10 mouse cellular contexts compared by ENCODE assay signal in the genomic region with DNA sequence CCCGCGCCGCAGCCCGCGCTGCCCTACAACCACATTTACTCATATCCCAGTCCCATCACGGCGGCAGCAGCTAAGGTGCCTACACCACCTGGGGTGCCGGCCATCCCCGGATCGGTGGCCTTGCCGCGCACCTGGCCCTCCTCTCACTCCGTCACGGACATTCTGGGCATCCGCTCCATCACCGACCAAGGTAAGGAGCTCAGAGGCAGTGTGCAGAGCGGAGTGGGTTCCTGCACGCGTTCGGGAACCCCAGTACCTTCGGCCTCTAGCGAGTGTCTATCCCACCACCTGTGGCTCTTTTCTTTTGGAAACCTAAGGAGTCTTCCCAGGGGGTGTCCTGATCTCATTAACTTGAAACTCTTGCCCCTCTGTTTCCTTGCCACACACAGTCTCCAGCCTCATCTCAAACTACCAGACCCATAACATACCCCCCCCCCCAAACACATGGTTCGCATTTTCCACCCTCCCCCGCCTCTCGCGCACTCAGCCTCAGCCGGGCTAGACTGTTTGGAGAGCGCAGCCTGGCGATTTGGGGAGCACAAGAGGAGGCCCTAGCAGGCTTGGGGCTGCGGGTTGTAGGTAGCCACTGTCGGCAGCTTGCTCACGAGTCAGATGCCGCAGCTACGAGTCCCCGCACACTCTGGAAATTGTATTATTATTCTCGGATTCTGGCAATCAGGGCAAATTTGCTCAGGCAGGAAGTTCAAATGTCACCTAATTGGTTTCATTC. TPM values are rescaled to one million over a fixed set of nuclear protein-coding genes. Genes with fewer than 3 reads are reported as not detected.
A peak's percentile ranks its signal among the peaks of the same experiment; 100 is the strongest.
DNase-seq lines count a peak whose midpoint lies in the region; ATAC-seq and TF ChIP-seq lines count a peak whose summit lies in the region.
"Had no signal": no experiment of that assay in that cellular context is flagged by ENCODE, and none has a peak within 500 bp of the region (broad histone marks: within the 10 kb centered on the region; RNA-seq: fewer than 3 reads in every experiment).

No protein-coding gene starts in this region.

- peak; percentile 15 for DNase-seq in lung, embryonic 14.5 days
- DNase-seq in lung, postnatal 25 days (ENCODE audit: low spot score), result no peak
- DNase-seq in embryonic facial prominence, embryonic 10.5 days (ENCODE audit: low spot score), result peak; percentile 82
- peak; percentile 35 for DNase-seq in retina, postnatal 1 day
- DNase-seq in gastrocnemius, adult 18-20 months (ENCODE audit: low spot score), result no peak
- DNase-seq in adrenal gland, adult 8-10 months, result no peak
- DNase-seq: lung, adult 18-20 months; spleen, adult 18-20 months had no signal

- no peak for ATAC-seq in lung, embryonic 14.5 days (ENCODE audit: insufficient read depth)
- no peak for ATAC-seq in intestine, postnatal 0 days

- no peaks in the 10 kb centered on the region for H3K36me3 ChIP-seq in lung, embryonic 14.5 days (ENCODE audit: insufficient read depth)
- no peaks in the 10 kb centered on the region for H3K36me3 ChIP-seq in embryonic facial prominence, embryonic 10.5 days (replicated peaks)
- H3K36me3 ChIP-seq in intestine, postnatal 0 days (ENCODE audit: control insufficient read depth, insufficient read depth), result no peaks in the 10 kb centered on the region

- peak overlapping the region; percentile 37 for H3K4me3 ChIP-seq in lung, embryonic 14.5 days (ENCODE audit: low read depth, low read length)
- H3K4me3 ChIP-seq in embryonic facial prominence, embryonic 10.5 days, result peak overlapping the region; percentile 61
- H3K4me3 ChIP-seq in intestine, postnatal 0 days (ENCODE audit: low read depth, low read length), result peak overlapping the region; percentile 27
- H3K4me3 ChIP-seq: erythroblast, embryonic 14.5 days had no signal

- H3K27me3 ChIP-seq in lung, embryonic 14.5 days (ENCODE audit: insufficient read depth, low read length), result peaks cover 94% of the 10 kb centered on the region
- peaks cover 100% of the 10 kb centered on the region for H3K27me3 ChIP-seq in embryonic facial prominence, embryonic 10.5 days (replicated peaks; ENCODE audit: low read depth, poor library complexity, severe bottlenecking)
- peaks cover 90% of the 10 kb centered on the region for H3K27me3 ChIP-seq in intestine, postnatal 0 days (replicated peaks; ENCODE audit: control insufficient read depth, insufficient read depth, low read length)

- H3K27ac ChIP-seq in lung, embryonic 14.5 days (ENCODE audit: low read depth), result no peak overlapping the region
- H3K27ac ChIP-seq in embryonic facial prominence, embryonic 10.5 days (replicated peaks), result peak overlapping the region; percentile 75
- H3K27ac ChIP-seq in intestine, postnatal 0 days (ENCODE audit: low read depth, low read length), result no peak overlapping the region

- TF ChIP-seq CTCF in lung, embryonic 14.5 days (IDR thresholded peaks at IDR 0.05; ENCODE audit: low read depth), result no peak
- TF ChIP-seq CTCF in intestine, postnatal 0 days (IDR thresholded peaks at IDR 0.05; ENCODE audit: low read depth), result no peak

- no peaks in the 10 kb centered on the region for H3K9me3 ChIP-seq in lung, embryonic 14.5 days (ENCODE audit: low read depth, low read length)
- H3K9me3 ChIP-seq in embryonic facial prominence, embryonic 10.5 days, result no peaks in the 10 kb centered on the region
- H3K9me3 ChIP-seq in intestine, postnatal 0 days (ENCODE audit: control insufficient read depth), result no peaks in the 10 kb centered on the region

- H3K4me2 ChIP-seq in lung, embryonic 14.5 days, result peak overlapping the region; percentile 65
- peak overlapping the region; percentile 52 for H3K4me2 ChIP-seq in intestine, postnatal 0 days (replicated peaks; ENCODE audit: low read depth)

- WGBS in lung, embryonic 14.5 days, result 1% methylated on average over 36 of the region's 36 CpGs
- under 1% methylated on average over 36 of the region's 36 CpGs for WGBS in embryonic facial prominence, embryonic 10.5 days
- WGBS in intestine, postnatal 0 days, result 2% methylated on average over 36 of the region's 36 CpGs

- no peak overlapping the region; the same call in 1 of the 2 replicates for H3K9ac ChIP-seq in lung, embryonic 14.5 days
- no peak overlapping the region for H3K9ac ChIP-seq in intestine, postnatal 0 days (ENCODE audit: low read depth, low read length)

- 0 out of 2 replicates have a peak, but pooled peaks cover 5% of the 10 kb centered on the region for H3K4me1 ChIP-seq in lung, embryonic 14.5 days (ENCODE audit: insufficient read depth)
- H3K4me1 ChIP-seq in embryonic facial prominence, embryonic 10.5 days, result peaks cover 58% of the 10 kb centered on the region
- no peaks in the 10 kb centered on the region; the same call in 1 of the 2 replicates for H3K4me1 ChIP-seq in intestine, postnatal 0 days (replicated peaks; ENCODE audit: control insufficient read depth, insufficient read depth, low read length)

RNA-seq across cellular contexts. Expression of gene Pax9, which starts 5.6 kb away (rescaled TPM):
- 0.09 and 0.25 TPM in 2 replicates for polyA plus RNA-seq in lung, embryonic 14.5 days (2014; fragmentation: Nextera tagmentation; extraction: Ambion mirVana)
- 6.3 and 9.9 TPM in 2 replicates for polyA plus RNA-seq in embryonic facial prominence, embryonic 10.5 days (2016; fragmentation: Nextera tagmentation; extraction: Ambion mirVana)
- polyA plus RNA-seq in intestine, postnatal 0 days (2015; fragmentation: Nextera tagmentation; extraction: Ambion mirVana), result not detected in 2 replicates
- total RNA-seq in gastrocnemius, adult 18-20 months (2021), result under 1 TPM in 1 of 2 experiments, not detected in 1; 0.11 TPM
- total RNA-seq in adrenal gland, adult 8-10 months (2022), result not detected
- polyA plus RNA-seq: erythroblast, embryonic 14.5 days had no signal

Comparison
In these comparisons a context has a peak if more than half of its experiments do, and no peak if none do; other contexts are left out.
1. DNase-seq: peak in lung, embryonic 14.5 days (single experiment), embryonic facial prominence, embryonic 10.5 days (single experiment) and retina, postnatal 1 day (single experiment); none in lung, postnatal 25 days (single experiment), gastrocnemius, adult 18-20 months (single experiment) and adrenal gland, adult 8-10 months (single experiment).
2. Peak in every context shown above with its lines, with median percentiles within 50 percentile points of each other: H3K4me3 ChIP-seq.